Mouse (Mus musculus) heart, embryonic 14.5 days (tissue): ENCODE results near the gene Apela. TPM values are rescaled to one million over a fixed set of nuclear protein-coding genes. Genes with fewer than 3 reads are reported as not detected.

ENCODE experiments used
- polyA plus RNA-seq: library from polyadenylated mRNA; unstranded; fragments of >200 nt; fragmentation: Nextera tagmentation; extraction: Ambion mirVana; gene quantifications from 2 replicates; pipeline ENCODE4 v1.2.1, GENCODE M21; 2014

Gene Apela
- polyA plus RNA-seq, 1 experiment from 2014 or later, result 7.1 TPM

Other genes with a start within 250 kb of the Apela start
- gene Klhl2, start 187.3 kb downstream of the Apela start, polyA plus RNA-seq, result 13.1 and 13.9 TPM in 2 replicates
- gene Tmem192, start 90.2 kb downstream of the Apela start, polyA plus RNA-seq, result 30.6 and 34.8 TPM in 2 replicates
- gene Trim75, start 49.5 kb downstream of the Apela start, polyA plus RNA-seq, result 0.11 TPM in 1 of 2 replicates, not detected in the other
- 0.16 and 0.24 TPM in 2 replicates for gene Trim61, start 18.8 kb downstream of the Apela start, polyA plus RNA-seq
- gene Trim60, start 18.8 kb downstream of the Apela start, polyA plus RNA-seq, result not detected in 2 replicates
- not detected in 2 replicates for gene Gm10663, start 37.7 kb upstream of the Apela start, polyA plus RNA-seq
- gene BC030870, start 92.2 kb upstream of the Apela start, polyA plus RNA-seq, result not detected in 2 replicates